Mouse (Mus musculus) brain, embryonic 18.5 days (tissue): ENCODE measurements around the gene Tab2.

ENCODE experiments used
- DNase-seq: peaks from one replicate; pipeline ENCODE4 v3.0.0-alpha.2; 2012; ENCODE audit warnings: low read depth, low spot score

Tab2 gene

DNA sequence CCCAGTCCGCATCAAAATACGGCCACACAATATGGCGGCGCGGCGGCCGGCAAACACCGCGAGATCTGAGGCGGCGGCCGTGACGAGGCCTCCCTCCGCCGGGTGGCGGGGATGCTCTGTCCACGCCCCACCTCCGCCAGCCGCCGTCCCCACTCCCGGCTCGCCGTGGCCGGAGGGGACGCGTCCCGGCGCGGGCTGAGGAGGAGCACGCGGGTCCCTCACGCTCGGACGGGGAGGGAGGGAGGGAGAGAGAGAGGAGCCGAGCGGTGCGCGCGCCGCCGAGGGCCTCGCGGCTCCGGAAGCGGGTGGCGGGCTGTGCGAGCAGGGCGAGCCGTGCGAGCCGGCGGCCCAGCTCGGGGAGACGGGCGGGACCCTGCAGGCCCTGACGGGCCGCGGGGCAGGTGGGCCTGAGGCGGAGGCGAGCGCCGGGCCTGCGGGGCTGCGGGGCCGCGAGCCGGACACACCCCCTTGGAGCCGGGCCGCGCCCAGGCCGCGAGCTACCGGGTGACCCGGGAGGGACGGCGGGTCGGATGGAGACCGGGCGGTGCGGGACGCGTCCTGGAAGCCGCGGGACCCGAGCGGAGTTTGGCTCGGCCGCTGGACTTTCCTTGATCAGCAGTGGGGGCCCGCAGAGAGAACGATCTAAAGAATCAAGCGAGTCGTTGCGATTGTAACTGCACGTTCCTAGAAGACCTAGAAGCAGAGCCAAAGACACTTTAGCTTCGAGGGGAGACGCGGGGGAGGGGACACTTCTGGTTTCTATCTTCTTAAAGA is at the start of gene Tab2:
Gene Tab2, minus strand, starts transcription at position 3 of the 774 bp plus-strand sequence.
- DNase-seq = peak; percentile 76

DNA sequence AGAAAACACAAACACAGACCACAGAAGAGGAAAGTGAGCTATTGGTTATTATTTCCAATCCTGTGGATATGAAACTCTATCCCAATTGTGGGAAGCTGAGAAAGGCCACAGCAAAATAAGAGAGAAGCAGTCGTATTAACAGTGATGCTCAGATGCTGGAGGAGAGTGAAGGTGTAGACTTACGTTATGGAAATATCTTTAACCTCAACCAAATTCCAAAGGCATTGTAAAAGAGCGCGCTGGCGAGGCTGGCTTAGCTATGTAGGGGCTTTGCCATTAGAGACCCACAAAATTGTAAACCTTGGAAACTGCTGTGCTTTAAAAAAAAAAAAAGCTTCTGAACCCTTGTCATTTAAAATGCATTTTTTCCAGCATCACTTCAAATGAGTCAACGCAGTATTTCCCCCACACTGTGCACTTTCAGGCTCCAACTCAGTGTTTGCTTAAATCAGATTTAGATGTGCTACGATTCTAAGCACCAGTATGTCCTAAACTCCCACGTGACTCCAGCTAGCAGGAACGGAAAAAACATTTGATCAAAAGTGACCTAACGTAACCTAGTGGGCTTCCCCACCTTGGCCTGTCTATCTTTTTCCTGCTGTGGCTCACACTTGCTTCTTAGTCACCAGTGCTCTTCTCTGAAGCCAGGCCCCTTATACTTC is 36.4 kb upstream of the Tab2 start:
- DNase-seq = no peak

DNA sequence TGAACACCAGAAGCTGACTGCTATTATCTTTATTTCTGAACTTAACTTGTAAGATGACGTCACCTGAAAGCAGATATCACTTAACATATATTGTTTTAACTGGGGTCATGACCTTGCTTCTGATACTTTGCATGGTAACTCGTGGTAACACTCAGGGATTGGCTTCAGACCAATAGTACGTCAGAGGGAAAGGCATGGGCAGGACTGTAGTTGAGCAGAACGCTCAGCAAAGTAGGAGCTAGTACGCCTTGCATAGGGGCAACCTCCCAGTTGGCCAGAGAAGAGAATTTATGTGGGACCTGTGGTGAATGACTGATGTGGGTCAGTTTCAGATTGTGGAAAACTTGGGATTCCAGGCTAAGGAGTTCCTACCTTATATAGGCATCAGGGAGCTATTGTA is 35.6 kb upstream of the Tab2 start:
- no peak for DNase-seq

DNA sequence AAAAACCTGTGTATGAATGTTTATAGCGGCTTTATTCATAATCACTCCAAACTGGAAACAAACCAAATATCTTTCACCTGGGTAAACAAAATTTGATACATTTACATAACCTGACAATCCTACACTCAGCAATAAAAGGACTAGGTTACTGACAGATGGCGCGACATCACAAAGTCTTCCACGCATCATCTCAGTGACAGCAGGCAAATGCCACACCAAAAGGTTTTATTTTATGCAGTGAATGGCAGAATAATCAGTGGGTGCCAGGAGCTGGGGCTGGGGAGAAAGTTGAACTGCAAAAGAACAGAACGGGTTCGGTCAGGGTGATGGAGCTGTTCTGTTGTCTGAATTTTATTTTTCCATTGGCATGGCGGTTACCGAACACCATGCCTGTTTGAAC is 31.5 kb upstream of the Tab2 start:
- DNase-seq = no peak

DNA sequence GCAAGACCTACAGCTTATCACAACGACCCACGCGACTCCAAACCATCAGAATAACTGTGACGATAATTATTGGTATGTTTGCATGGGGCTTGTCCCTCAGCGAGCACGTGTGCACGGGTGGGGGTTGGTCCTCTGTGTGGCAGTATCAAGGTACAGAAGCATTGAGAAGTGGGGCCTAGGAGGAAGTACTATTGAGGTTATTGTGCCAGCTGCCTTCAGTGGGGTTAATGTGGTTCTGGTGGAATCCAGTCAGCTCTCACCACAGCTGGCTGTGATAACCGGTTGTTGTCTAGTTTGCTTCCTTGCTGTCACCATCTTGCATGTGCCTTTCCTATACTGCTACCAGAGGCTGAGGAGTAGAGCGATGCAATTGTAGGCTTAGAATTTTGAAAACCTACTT is 20.4 kb upstream of the Tab2 start:
- no peak for DNase-seq

DNA sequence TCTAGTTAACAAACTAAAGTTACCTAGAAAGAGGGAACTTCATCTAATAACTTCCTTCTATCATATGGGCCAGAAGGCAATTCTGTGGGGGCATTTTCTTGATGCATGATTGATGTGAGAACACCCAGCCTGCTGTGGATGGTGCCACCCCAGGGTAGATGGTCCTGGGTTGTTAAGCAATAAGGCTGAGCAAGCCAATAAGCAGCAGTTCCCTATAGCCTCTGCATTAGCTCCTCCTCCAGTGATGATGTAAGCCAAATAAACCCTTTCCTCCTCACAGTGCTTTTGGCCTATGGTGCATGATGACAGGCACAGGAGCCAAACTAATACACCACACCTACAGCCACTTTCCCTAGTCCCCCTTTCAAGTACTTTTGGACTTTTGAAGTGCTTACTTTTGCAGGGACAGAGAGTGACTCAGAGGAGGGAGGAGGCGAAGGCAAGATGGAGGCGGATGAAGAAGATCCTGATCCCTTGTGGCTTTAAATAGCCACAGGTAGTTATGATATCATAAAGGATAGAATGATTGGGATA is 12.8 kb upstream of the Tab2 start:
- DNase-seq = no peak

DNA sequence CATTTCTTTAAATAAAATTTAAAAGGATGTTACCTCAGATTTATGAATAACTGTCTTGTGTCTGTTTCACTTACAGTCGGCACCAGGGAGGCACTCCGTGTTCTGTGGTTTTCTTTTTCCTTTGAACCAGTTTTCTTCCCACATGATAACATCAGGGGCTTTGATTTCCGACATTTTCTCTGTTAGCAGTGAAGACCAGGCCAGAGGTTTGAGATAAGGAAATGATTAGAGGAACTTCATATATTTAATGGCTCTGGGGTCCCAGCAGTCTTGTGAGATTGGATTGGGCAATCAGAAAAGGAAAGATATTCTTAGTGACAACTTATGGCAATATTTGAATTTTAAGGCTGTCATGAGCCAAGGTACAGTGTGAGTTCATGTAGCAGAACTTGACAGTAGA is 11.1 kb upstream of the Tab2 start:
- DNase-seq = no peak

DNA sequence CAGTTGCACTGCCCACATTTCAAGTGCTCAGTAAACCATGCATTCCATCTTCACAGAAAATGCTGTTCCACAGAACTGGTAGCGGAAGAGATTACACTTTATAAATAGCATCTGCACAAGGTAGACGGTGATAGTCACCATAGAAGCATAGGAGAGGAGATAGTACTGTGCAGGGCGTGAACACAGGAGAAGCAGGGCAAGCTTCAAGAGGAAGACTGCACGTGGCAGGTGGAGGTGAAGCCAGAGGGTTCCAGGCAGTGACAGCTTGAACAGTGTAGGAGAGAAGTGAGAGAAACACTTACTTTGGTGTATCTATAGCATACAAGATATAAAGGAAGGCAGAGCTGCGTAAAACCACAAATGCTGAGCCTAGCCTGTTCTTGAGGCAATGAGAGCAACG is 3.0 kb upstream of the Tab2 start:
- no peak for DNase-seq

DNA sequence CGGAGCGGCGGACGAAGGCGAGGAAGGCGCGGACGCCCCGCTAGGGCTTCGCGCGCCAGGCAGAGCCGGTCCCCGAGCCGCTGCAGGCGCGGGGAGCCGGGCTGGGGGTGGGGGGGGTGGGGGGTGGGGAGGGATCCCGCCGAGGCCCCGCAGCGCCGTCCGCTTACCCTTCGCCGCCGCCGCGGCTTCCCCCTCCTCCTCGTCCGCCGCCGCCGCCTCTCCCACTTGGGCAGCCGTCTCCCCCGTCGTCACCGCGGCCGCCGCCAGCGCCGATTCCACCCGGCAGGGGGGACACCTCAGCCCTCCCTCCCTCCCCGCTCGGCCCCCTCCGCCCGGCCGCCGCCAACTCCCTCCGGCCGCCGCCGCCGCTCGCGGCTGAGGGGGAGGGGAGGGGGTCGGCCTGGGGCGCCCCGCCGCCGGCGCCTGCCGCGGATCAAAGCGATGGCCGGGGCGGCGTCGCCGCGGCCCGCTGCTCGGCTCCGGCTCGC is 352 bp downstream of the Tab2 start:
- no peak for DNase-seq

DNA sequence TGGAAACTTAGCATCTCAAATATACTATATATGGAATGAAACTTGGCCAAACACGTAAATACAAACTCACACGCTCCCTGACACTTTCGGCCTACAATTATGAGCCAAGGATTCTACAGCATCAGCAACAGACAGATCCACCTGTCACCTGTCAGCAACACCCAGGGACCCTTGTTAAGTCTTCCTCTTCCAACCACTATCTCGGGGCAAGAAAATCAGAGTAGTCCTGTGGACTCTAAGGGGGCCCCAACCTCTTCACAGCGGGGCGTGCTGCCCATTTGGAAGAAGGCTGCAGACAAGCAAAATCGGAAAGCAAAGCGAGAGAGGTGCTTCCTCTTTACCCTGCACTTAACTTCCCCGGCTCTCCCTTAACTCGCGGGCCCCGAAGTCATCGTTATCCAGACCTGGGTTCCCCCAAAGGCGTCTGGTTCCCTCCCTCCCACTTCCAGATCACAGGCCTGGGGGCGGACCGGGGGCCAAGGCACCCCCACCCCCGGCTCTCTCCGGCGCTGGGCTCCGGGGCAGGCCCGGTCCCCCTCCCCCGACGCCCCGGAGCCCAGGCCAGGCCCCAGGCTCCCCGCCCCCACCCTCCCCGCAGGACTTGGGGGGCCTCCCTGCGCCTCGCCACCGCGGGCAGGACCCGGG is 919 bp downstream of the Tab2 start:
- DNase-seq = no peak

DNA sequence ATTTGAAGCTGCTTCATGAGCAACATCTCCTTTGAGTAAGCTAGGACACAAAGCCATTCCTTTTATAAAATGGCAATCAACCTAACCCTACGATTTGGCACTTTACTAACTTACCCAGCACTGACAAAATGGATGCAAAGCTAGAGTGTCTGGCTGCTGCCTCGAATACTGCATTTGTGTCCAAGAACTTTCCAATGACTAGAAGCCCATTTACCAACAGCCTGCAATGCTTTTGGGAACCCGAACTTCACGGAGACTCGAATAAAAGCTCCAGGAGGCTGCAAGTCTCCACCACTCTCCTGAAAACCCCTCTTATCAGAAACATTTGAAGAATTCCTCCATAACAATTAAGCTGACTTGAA is 1.4 kb downstream of the Tab2 start:
- no peak for DNase-seq

DNA sequence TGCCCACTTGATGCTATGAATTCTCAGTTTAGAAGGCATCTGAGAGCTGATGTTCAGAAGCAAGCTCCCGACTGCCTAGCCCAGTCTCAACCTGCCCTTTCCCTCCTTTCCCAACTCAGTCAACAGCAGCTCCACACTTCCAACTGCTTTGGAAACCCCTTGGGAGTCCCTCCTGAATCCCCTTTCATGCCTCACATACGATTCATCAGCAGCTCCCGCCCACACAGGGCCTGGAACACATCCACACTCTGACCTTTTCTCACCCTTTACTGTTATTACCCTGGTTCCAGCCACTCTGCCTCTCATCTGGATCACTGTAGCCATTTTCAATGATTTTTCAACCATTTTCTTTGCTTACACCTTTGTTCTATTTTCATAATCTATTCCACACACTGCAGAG is 13.0 kb downstream of the Tab2 start:
- DNase-seq = no peak

DNA sequence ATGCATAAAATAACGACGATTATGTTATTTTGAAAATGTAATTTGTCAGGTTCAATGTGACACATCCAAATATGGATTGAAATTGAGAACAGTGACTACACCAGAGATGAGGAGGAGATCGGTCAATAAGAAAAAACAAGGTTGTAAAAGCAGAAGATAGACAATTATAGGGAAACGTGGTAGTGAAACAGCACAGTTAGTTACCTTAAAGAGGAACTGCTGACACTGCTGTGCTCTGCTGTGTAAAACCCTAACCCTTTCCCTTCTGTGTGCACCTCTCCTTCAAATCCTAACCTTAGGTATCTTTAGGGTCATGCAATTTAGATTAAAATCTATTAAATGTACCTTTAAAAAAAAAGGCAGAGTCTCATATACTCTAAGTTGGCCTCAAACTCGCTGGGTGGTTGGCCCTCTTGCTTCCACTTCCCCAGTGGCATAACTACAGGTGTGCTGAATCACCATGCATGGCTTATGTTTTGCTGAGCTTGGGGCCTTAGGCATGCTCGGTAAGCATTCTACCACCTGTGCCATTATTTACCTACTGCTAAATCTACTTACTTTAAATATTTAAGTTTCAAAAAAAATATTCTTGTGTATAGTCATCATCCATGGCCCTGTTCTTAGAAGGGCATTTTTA is 19.4 kb downstream of the Tab2 start:
- no peak for DNase-seq

DNA sequence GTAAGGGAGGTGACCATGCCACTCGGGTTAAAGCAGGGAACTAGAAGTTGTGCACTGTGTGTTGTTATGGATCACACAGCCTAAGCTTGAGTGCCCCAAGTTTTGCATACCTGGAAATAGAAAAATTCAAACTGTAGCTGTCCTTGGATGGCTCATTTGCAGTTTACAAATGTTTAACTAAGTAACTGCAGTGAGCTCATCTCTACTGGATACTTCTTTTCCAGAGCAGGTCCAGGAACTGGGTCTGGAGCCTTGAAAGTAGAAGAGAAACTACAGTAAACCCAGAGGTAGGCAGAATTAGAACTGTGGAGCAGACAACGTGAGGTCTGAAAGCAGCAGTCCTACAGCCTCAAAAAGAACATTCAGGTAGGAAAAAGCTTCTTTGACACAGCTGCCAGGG is 23.1 kb downstream of the Tab2 start:
- DNase-seq = no peak

DNA sequence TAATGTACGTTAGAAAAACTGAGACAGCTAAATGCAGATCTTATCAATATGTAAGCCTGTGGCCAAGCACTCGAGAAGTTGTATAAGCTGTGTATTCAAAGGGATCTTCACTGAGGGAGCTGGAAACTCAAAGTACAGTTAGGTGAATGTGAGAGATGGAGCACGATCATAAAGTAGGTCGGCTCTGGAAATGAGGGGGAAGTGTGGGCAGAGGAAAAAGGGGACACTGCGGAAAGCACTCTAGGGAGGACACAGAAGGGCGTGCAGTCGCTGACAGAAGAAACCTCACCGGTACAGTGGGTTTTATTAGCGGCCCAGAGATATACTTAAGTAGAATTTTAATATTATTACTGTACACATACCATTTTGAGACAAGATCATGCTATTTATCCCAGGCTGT is 27.0 kb downstream of the Tab2 start:
- DNase-seq = no peak

DNA sequence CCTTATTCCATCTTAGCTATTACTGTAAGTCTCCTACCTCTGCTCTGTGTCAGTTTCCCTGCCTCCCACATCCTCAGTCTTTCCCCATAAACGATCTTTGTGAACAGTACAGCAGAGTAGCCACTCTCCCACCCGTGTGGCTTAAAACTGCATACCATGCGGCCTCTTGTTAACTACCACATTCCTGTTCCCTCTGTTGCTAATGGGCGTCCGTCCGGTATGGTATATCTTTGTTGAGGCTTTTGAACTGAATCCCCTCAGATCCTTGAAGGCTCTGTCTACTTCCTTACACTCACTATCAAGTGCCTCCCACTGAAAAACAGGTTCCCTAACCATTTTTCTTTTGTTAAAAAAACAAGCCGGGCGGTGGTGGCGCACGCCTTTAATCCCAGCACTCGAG is 30.5 kb downstream of the Tab2 start:
- no peak for DNase-seq

DNA sequence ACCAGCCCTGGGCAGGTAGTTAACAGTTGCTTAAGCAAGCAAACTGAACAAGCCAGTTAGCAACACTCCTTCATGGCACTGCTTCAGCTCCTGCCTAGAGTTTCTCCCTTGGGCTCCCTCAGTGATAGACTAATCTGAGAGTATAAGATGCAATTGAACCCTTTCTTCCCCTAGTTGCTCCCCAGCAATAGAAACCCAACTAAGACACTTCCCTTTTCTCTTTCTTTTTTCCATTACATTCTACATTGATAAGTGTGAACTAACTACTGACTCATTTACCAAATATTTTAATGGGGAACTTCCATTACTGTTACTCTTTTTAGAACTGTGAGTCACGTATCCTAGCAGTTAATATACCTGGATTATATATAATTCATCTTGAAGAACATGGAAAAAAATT is 32.6 kb downstream of the Tab2 start:
- DNase-seq = no peak

DNA sequence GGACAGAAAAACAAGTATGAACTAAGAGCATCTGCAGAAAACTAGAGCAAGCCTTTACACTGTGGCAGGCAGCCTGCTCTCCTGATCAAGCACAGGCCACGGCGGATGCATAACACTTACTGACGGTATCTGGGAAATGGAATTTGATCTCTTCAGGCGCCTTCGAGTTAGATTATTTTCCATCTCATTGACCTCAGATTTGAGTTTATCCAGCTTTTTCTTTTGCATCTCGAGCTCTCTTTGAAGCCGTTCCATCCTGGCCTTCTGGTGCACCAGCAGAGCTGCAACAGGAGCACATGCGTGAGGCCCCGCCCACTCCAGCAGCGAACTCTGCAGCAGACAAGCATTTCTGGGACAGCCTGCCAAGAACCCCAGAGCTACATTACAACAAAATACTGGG is 44.8 kb downstream of the Tab2 start:
- DNase-seq = no peak

DNA sequence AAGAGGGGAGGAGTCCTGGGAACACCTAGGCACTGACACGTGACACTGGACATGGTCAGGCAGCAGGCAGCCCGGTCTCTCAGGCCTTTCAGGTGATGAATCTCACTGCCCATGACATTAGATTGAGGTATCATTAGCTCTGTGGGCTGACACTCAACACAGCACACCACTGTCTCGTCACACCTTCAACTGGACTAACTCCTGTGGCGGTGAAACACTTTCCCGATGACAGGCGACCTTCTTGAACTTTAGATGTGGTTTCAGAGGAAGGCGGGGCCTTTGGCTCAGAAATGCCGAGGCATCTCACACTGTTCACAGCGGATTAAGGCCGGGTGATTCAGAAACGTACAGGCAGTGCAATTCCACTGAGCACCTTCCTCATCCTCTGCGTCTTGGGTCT is 48.9 kb downstream of the Tab2 start:
- DNase-seq = no peak

DNA sequence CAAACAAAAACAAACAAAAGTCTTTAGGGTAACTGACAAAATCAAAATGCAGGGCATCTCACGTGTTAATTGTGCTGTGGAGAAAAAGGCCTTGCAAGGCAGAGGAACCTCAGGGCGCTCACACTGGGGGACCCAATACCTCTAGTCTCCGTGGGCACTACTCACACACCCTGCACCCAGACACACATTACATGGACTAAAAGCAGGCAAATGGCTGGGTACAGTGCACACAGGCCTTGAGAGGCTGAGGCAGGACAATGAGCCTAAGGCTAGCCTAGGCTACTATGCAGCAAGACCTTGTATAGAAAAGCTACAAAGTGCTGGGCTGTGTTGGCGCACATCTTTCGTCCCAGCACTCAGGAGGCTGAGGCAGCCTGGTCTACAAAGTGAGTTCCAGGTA is 51.9 kb downstream of the Tab2 start:
- DNase-seq = no peak

DNA sequence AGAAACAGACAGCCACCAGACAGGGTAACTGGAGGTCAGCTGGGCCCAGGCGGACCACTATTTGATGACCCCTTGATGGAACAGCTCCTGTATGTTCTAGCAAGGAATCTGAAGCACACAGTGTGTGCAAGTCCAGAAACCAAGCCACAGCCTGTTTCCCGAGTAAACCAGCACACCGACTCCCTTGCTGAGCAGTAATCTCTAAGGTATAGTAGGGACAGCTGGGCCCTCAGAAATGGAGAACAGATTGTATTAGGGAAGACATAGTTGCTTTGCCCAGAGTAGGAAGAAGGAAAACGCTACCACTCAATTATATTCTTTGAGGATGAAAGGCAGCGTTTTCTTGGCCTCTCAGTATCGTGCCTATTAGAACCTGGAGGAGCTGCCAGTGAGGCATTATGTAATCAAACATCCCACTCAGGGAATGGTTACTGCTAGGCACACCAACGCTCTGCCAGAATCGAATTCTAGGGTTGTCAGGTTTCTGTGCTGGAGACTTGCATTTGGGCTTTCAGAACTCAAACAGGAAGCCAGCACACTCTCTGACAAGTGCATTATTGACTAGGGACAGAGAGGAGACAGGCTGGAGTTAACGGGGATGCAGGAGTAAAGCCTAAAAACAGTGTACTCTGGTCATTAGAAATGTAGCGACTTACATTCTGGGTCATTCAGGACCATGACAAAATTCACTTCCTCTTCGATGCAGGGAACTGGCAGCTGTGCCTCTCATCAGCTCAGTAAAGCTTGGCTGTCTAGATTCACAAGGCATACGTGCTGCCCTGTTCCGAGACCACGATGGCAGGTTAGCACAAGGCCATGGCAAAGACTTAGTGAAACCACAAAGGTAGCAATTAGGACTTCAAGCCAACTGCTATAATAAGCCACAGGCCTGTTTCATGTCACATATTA is 55.1 kb downstream of the Tab2 start:
- no peak for DNase-seq
